Mouse (Mus musculus): Measurements from ENCODE around the gene Prdx1.
"Not testable (repeated sequence)": the region's sequence is repeated elsewhere in the genome, so short reads cannot be mapped to it uniquely, and the experiment has no call there.

The Prdx1 gene

GRCm38 (mm10) chr4:116685402-116686061 lies at the start of gene Prdx1:
TSS of gene Prdx1 (plus strand) at chr4:116685544.
- peak; percentile 96 for DNase-seq (ENCODE audit: low spot score in 2 of 2)

GRCm38 (mm10) chr4:116638821-116639220 lies 46.5 kb upstream of the Prdx1 start:
- DNase-seq (ENCODE audit: low spot score in 2 of 2): no peak

- no peak for DNase-seq (ENCODE audit: low spot score in 2 of 2)
These were observed 43.3 kb upstream of the Prdx1 start for GRCm38 (mm10) chr4:116642071-116642470.

GRCm38 (mm10) chr4:116644326-116644725 lies 41.0 kb upstream of the Prdx1 start:
- DNase-seq (ENCODE audit: low spot score in 2 of 2): no peak

- no peak for DNase-seq (ENCODE audit: low spot score in 2 of 2)
These were observed 39.7 kb upstream of the Prdx1 start for GRCm38 (mm10) chr4:116645624-116646023.

- no peak for DNase-seq (ENCODE audit: low spot score in 2 of 2)
These were observed 35.9 kb upstream of the Prdx1 start for GRCm38 (mm10) chr4:116649411-116649810.

GRCm38 (mm10) chr4:116650365-116650764 lies 35.0 kb upstream of the Prdx1 start:
- no peak for DNase-seq (ENCODE audit: low spot score in 2 of 2)

GRCm38 (mm10) chr4:116650924-116651796 lies 34.2 kb upstream of the Prdx1 start, which contains the start of gene Akr1a1:
TSS of gene Akr1a1 (minus strand) at chr4:116651680.
- DNase-seq (ENCODE audit: low spot score in 2 of 2): peak; percentile 91

GRCm38 (mm10) chr4:116651797-116652135 lies 33.6 kb upstream of the Prdx1 start:
- DNase-seq (ENCODE audit: low spot score in 2 of 2): no peak

- DNase-seq (ENCODE audit: low spot score in 2 of 2): no peak
These were observed 32.1 kb upstream of the Prdx1 start for GRCm38 (mm10) chr4:116653228-116653627.

- no peak for DNase-seq (ENCODE audit: low spot score in 2 of 2)
These were observed 30.2 kb upstream of the Prdx1 start for GRCm38 (mm10) chr4:116655100-116655499.

GRCm38 (mm10) chr4:116655658-116656057 lies 29.7 kb upstream of the Prdx1 start:
- no peak for DNase-seq (ENCODE audit: low spot score in 2 of 2)

GRCm38 (mm10) chr4:116657971-116658370 lies 27.4 kb upstream of the Prdx1 start:
- no peak for DNase-seq (ENCODE audit: low spot score in 2 of 2)

GRCm38 (mm10) chr4:116659474-116659873 lies 25.9 kb upstream of the Prdx1 start:
- no peak for DNase-seq (ENCODE audit: low spot score in 2 of 2)

- DNase-seq (ENCODE audit: low spot score in 2 of 2): not testable (repeated sequence)
These were observed 25.4 kb upstream of the Prdx1 start for GRCm38 (mm10) chr4:116659916-116660315.

GRCm38 (mm10) chr4:116660829-116661228 lies 24.5 kb upstream of the Prdx1 start:
- no peak for DNase-seq (ENCODE audit: low spot score in 2 of 2)

- no peak for DNase-seq (ENCODE audit: low spot score in 2 of 2)
These were observed 23.3 kb upstream of the Prdx1 start for GRCm38 (mm10) chr4:116661998-116662397.

- no peak for DNase-seq (ENCODE audit: low spot score in 2 of 2)
These were observed 18.7 kb upstream of the Prdx1 start for GRCm38 (mm10) chr4:116666625-116667024.

GRCm38 (mm10) chr4:116668145-116668544 lies 17.2 kb upstream of the Prdx1 start:
- DNase-seq (ENCODE audit: low spot score in 2 of 2): no peak

- no peak for DNase-seq (ENCODE audit: low spot score in 2 of 2)
These were observed 16.1 kb upstream of the Prdx1 start for GRCm38 (mm10) chr4:116669291-116669690.

- peak; percentile 41 to 76 for DNase-seq (ENCODE audit: low spot score in 2 of 2)
These were observed 12.6 kb upstream of the Prdx1 start for GRCm38 (mm10) chr4:116672785-116673184.

GRCm38 (mm10) chr4:116674761-116675160 lies 10.6 kb upstream of the Prdx1 start:
- DNase-seq (ENCODE audit: low spot score in 2 of 2): not testable (repeated sequence)

GRCm38 (mm10) chr4:116676027-116676426 lies 9.3 kb upstream of the Prdx1 start:
- DNase-seq (ENCODE audit: low spot score in 2 of 2): no peak

Data from urinary bladder, postnatal 36 days (tissue).